Mouse (Mus musculus) myocyte (in vitro differentiated cells): Measurements from ENCODE around the gene Dlg3. TPM values are rescaled to one million over a fixed set of nuclear protein-coding genes. Genes with fewer than 3 reads are reported as not detected.
A peak's percentile ranks its signal among the peaks of the same experiment; 100 is the strongest.

Source experiments
- H3K27me3 ChIP-seq: one replicate; pipeline ENCODE4 v1.6.1; 2011; ENCODE audit not compliant: control insufficient read depth, insufficient read depth, insufficient read length
- H3K36me3 ChIP-seq: one replicate; pipeline ENCODE4 v1.6.1; 2011; ENCODE audit not compliant: control insufficient read depth, insufficient read depth
- H3K4me2 ChIP-seq: one replicate; pipeline ENCODE4 v1.6.1; 2011; ENCODE audit warnings: low read depth, control low read depth
- H3K4me3 ChIP-seq: one replicate; pipeline ENCODE4 v1.5.1; 2011; ENCODE audit warnings: mild to moderate bottlenecking, control low read depth, moderate library complexity
- H3K79me2 ChIP-seq: one replicate; pipeline ENCODE4 v1.6.1; 2011; ENCODE audit not compliant: control insufficient read depth, insufficient read depth
- H3ac ChIP-seq: one replicate; pipeline ENCODE4 v1.6.1; 2011; ENCODE audit not compliant: control insufficient read depth, insufficient read length
- CEBPB ChIP-seq: IDR thresholded peaks from 2 replicates; pipeline ENCODE4 v1.6.1; 2011; ENCODE audit warnings: mild to moderate bottlenecking, moderate library complexity; ENCODE audit not compliant: poor library complexity, insufficient read depth, severe bottlenecking
- E2F4 ChIP-seq: IDR thresholded peaks from one replicate; pipeline ENCODE4 v1.6.1; 2011; ENCODE audit warnings: mild to moderate bottlenecking, control low read depth, moderate library complexity; ENCODE audit not compliant: insufficient read depth
- MAX ChIP-seq: IDR thresholded peaks from one replicate; pipeline ENCODE4 v1.6.1; 2011; ENCODE audit warnings: low read depth, mild to moderate bottlenecking, control low read depth
- MYOD1 ChIP-seq, 3 experiments: IDR thresholded peaks; one replicate each; pipeline ENCODE4 v1.6.1; 2011; ENCODE audit warnings: control low read depth in 2 of 3, low read depth in 2 of 3, mild to moderate bottlenecking in 2 of 3, moderate library complexity in 1 of 3; ENCODE audit not compliant: insufficient read length in 2 of 3, control insufficient read depth in 1 of 3
- MYOG ChIP-seq, 3 experiments: IDR thresholded peaks; one replicate each; pipeline ENCODE4 v1.6.1; 2011; ENCODE audit warnings: control low read depth in 2 of 3, low read depth in 2 of 3, mild to moderate bottlenecking in 2 of 3; ENCODE audit not compliant: insufficient read length in 2 of 3, control insufficient read depth in 1 of 3, insufficient read depth in 1 of 3
- POLR2A ChIP-seq: IDR thresholded peaks from one replicate; pipeline ENCODE4 v1.6.1; 2011; ENCODE audit warnings: low read depth, mild to moderate bottlenecking, control low read depth, moderate library complexity; ENCODE audit not compliant: insufficient read length
- POLR2AphosphoS2 ChIP-seq: IDR thresholded peaks from one replicate; pipeline ENCODE4 v1.6.1; 2011; ENCODE audit warnings: low read depth, control low read depth; ENCODE audit not compliant: insufficient read length
- REST ChIP-seq: IDR thresholded peaks from one replicate; pipeline ENCODE4 v1.6.1; 2011; ENCODE audit warnings: mild to moderate bottlenecking, control low read depth, moderate library complexity; ENCODE audit not compliant: insufficient read depth, insufficient read length
- SRF ChIP-seq: IDR thresholded peaks from one replicate; pipeline ENCODE4 v1.6.1; 2011; ENCODE audit warnings: low read depth; ENCODE audit not compliant: control insufficient read depth, insufficient read length
- TCF12 ChIP-seq: IDR thresholded peaks from one replicate; pipeline ENCODE4 v1.6.1; 2011; ENCODE audit warnings: mild to moderate bottlenecking, control low read depth; ENCODE audit not compliant: poor library complexity, insufficient read depth, severe bottlenecking
- TCF3 ChIP-seq: IDR thresholded peaks from one replicate; pipeline ENCODE4 v1.6.1; 2011; ENCODE audit warnings: low read depth, control low read depth; ENCODE audit not compliant: insufficient read length
- USF1 ChIP-seq: IDR thresholded peaks from one replicate; pipeline ENCODE4 v1.6.1; 2011; ENCODE audit warnings: low read depth, mild to moderate bottlenecking, control low read depth, moderate library complexity
- polyA plus RNA-seq: library from polyadenylated mRNA; unstranded; fragments of >200 nt; fragmentation: generic; extraction: Trizol; gene quantifications from one replicate; pipeline ENCODE4 v1.2.1, GENCODE M21; 2012; ENCODE audit warnings: missing spikeins

Dlg3 gene
- polyA plus RNA-seq, 1 experiment: 3.8 TPM

DNA sequence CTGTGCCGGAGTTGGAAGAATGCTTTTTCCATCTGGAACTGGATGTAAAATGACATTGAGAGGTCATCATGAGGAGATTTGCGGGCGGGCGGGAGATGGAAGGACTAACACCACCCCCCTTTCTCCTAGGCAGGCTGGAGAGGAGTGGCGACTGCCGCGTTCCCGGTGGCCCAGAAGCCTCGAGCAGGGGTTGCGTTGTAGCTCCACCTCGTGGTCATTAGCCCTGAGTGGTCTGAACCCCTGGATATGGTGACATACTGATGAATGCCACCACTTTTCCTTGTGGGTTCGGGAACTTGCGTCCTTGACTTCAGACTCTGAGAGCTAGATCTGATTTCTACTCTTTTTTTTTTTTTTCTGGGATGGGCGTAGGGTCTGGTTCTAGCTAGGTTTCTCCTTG, 28.6 kb upstream of the Dlg3 start:
- TF ChIP-seq REST: no peak
- no peak for TF ChIP-seq CEBPB
- TF ChIP-seq MAX: no peak
- no peak for TF ChIP-seq USF1
- no peak for TF ChIP-seq POLR2AphosphoS2
- TF ChIP-seq MYOG (IDR thresholded peaks at IDR 0.05; ENCODE audit: control insufficient read depth in 1 of 3, insufficient read depth in 1 of 3, insufficient read length in 2 of 3, low read depth in 2 of 3): no peak
- TF ChIP-seq MYOD1 (IDR thresholded peaks at IDR 0.05; ENCODE audit: control insufficient read depth in 1 of 3, insufficient read length in 2 of 3, low read depth in 2 of 3): no peak
- no peak for TF ChIP-seq SRF
- no peak for TF ChIP-seq TCF3
- TF ChIP-seq POLR2A: no peak
- no peak for TF ChIP-seq TCF12
- TF ChIP-seq E2F4: no peak
- Histone ChIP-seq H3K4me3 (peak overlapping the region; percentile 22), H3ac (no peak overlapping the region), H3K27me3 (no peaks in the 10 kb centered on the region), H3K36me3 (no peaks in the 10 kb centered on the region), H3K79me2 (no peaks in the 10 kb centered on the region), H3K4me2 (peak overlapping the region; percentile 77)

DNA sequence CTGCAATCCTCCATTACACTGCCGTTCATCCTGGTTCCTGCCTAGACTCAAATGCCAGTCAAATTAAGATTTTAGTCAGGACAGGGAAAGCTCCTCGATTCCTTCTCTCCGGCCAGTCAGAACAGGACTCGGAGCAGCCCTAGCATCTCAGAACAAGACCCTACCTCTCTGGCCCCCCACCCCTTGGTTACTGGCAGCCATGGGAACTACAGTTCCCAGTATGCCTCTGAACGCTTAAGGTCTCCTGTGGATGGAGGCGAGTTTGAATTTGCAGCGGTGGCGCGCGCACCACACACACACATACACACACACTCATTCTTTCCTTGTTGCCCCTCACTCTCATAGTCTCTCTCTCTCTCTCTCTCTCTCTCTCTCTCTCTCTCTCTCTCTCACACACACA, 28.1 kb upstream of the Dlg3 start:
- TF ChIP-seq SRF (no peak), E2F4 (peak; percentile 27)
- Histone ChIP-seq H3K4me2 (peak overlapping the region; percentile 77), H3K36me3 (no peaks in the 10 kb centered on the region), H3K79me2 (no peaks in the 10 kb centered on the region), H3K4me3 (peak overlapping the region; percentile 22), H3K27me3 (no peaks in the 10 kb centered on the region), H3ac (no peak overlapping the region)

DNA sequence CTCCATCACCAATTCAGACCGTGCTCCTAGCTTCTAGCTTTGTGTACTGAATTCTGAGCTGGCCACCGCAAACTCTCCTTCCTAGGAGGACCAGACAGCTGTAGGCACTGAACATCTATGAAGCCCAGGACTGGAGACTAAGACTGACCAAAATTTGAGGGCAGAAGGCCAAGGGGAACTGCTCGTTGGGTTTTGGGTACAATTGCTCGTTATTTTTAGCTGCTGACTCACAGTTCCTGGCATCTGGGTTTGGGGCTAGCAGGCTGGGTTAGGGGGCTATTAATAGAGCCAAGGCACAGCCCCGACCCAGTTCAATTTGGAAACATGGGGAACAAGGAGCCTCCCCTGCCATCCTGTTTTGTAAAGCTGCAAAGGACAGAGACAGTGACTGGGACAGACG, 26.7 kb upstream of the Dlg3 start:
- H3ac ChIP-seq: no peak overlapping the region
- H3K36me3 ChIP-seq: no peaks in the 10 kb centered on the region
- no peaks in the 10 kb centered on the region for H3K79me2 ChIP-seq
- TF ChIP-seq TCF12 (no peak), SRF (no peak), MAX (no peak), E2F4 (no peak), USF1 (no peak), REST (no peak)
- H3K4me2 ChIP-seq: peak overlapping the region; percentile 50
- no peaks in the 10 kb centered on the region for H3K27me3 ChIP-seq
- no peak overlapping the region for H3K4me3 ChIP-seq

DNA sequence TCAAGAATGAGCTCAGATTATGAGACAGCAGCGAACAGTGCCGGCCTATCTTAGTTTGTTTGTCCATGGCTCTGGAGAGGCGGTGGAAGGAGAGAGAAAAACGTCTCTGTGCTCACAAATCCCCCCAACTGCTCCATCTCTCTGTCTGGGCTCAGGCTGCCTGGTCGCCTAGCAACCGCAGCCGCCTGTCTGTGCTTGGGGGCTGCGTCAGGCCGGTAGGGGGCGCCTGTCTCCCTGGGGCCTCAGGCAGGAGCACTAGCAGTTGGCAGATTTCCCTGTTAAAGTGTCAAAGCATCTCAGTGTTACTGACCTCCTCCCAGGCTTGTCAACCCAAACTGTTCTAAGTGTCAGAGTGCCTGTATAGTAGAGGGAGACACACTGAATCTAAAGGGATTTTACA, 25.6 kb upstream of the Dlg3 start:
- Histone ChIP-seq H3K79me2 (no peaks in the 10 kb centered on the region), H3K4me3 (no peak overlapping the region), H3K4me2 (no peak overlapping the region)

DNA sequence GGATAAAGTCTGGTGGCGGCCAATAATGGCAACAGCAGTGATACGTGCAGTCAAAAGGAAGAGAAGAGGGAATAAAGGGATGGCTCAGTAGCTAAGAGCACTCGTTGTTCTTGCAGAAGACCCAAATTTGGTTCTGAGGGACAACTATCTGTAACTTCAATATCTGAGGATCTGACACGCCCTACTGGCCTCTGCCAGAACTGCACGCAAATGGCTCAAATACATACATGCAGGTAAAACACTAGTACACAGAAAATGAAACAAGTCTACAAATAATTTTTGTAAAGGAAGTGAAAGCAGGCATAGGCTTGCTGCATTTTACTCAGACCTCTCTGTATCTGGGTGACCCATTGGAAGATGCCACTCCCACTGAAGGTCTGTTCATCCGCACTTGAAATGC, 1.7 kb upstream of the Dlg3 start:
- H3K36me3 ChIP-seq: no peaks in the 10 kb centered on the region
- no peak overlapping the region for H3K4me2 ChIP-seq
- no peaks in the 10 kb centered on the region for H3K79me2 ChIP-seq
- H3K4me3 ChIP-seq: no peak overlapping the region
- H3ac ChIP-seq: no peak overlapping the region
- TF ChIP-seq CEBPB: no peak
- no peak for TF ChIP-seq MYOG (IDR thresholded peaks at IDR 0.05; ENCODE audit: control insufficient read depth in 1 of 3, insufficient read depth in 1 of 3, insufficient read length in 2 of 3, low read depth in 2 of 3)
- TF ChIP-seq TCF12: no peak
- TF ChIP-seq MAX: no peak
- TF ChIP-seq E2F4: no peak
- no peak for TF ChIP-seq MYOD1 (IDR thresholded peaks at IDR 0.05; ENCODE audit: control insufficient read depth in 1 of 3, insufficient read length in 2 of 3, low read depth in 2 of 3)
- TF ChIP-seq POLR2A: no peak
- TF ChIP-seq REST: no peak
- TF ChIP-seq USF1: no peak
- H3K27me3 ChIP-seq: no peaks in the 10 kb centered on the region

More for the DNA sequence above, 25.6 kb upstream of the Dlg3 start:
- Histone ChIP-seq H3K27me3 (no peaks in the 10 kb centered on the region), H3ac (no peak overlapping the region), H3K36me3 (no peaks in the 10 kb centered on the region)
- TF ChIP-seq REST (no peak), MAX (no peak), TCF3 (no peak), MYOG (IDR thresholded peaks at IDR 0.05; ENCODE audit: control insufficient read depth in 1 of 3, insufficient read depth in 1 of 3, insufficient read length in 2 of 3, low read depth in 2 of 3) (no peak), POLR2AphosphoS2 (no peak), MYOD1 (IDR thresholded peaks at IDR 0.05; ENCODE audit: control insufficient read depth in 1 of 3, insufficient read length in 2 of 3, low read depth in 2 of 3) (no peak), POLR2A (no peak), USF1 (no peak), E2F4 (no peak), SRF (no peak), CEBPB (no peak), TCF12 (no peak)
